Mouse (Mus musculus) right cerebral cortex, postnatal 10 days (tissue): ENCODE measurements around the gene Vmn1r28.
"Not testable (repeated sequence)": the region's sequence is repeated elsewhere in the genome, so short reads cannot be mapped to it uniquely, and the experiment has no call there.

Experiments
- DNase-seq, 2 experiments: peaks; one replicate each; pipeline ENCODE4 v3.0.0; 2021; ENCODE audit warnings: low spot score in 2 of 2

Gene Vmn1r28

GRCm38 (mm10) chr6:58261737-58262136, at the start of gene Vmn1r28:
Gene Vmn1r28 (plus strand): TSS chr6:58262037.
- no peak for DNase-seq

- peak in 1 of 2 experiments; percentile 20 for DNase-seq
Observed at GRCm38 (mm10) chr6:58216119-58216518, 45.7 kb upstream of the Vmn1r28 start.

- no peak for DNase-seq
Observed at GRCm38 (mm10) chr6:58218721-58219120, 43.1 kb upstream of the Vmn1r28 start, which contains the start of gene Vmn1r27. Gene Vmn1r27 (minus strand): TSS chr6:58218821.

- DNase-seq = not testable (repeated sequence)
Observed at GRCm38 (mm10) chr6:58279661-58280060, 17.8 kb downstream of the Vmn1r28 start.

- DNase-seq = no peak
Observed at GRCm38 (mm10) chr6:58292201-58292600, 30.4 kb downstream of the Vmn1r28 start.

- DNase-seq = not testable (repeated sequence)
Observed at GRCm38 (mm10) chr6:58298511-58298910, 36.7 kb downstream of the Vmn1r28 start.

- DNase-seq = no peak
Observed at GRCm38 (mm10) chr6:58301249-58301648, 39.4 kb downstream of the Vmn1r28 start, which contains the start of gene Vmn1r29. Gene Vmn1r29 (plus strand): TSS chr6:58301549.
